21 mouse cellular contexts compared by ENCODE assay signal in the genomic region with DNA sequence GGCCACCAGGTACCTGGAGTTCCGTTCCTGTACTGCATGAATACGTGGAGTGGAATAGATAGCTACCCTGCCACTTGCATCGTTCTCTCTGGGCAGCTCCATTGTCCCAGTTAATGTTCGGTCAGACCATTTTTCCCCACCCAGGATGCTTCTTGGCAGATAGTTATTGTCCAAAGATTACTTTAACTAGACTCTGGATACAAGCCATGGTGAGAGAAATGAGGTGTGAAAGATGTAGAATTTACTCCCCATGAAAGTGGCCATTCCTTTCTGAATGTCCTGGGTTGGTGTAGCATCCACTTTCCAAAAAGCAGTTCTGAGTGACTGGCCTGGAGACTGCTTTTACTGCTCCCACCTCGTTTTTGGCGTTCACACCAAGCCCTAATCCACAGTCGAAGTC. TPM values are rescaled to one million over a fixed set of nuclear protein-coding genes. Genes with fewer than 3 reads are reported as not detected.
"Had no signal": no experiment of that assay in that cellular context is flagged by ENCODE, and none has a peak within 500 bp of the region (broad histone marks: within the 10 kb centered on the region; RNA-seq: fewer than 3 reads in every experiment).

No protein-coding gene starts in this region.

- H3K4me1 ChIP-seq: kidney, embryonic 15.5 days; limb, embryonic 10.5 days; limb, embryonic 13.5 days; liver, embryonic 13.5 days; midbrain, embryonic 10.5 days; midbrain, embryonic 15.5 days; neural tube, embryonic 12.5 days; neural tube, embryonic 15.5 days had no signal

- H3K4me2 ChIP-seq: kidney, embryonic 15.5 days; limb, embryonic 13.5 days; liver, embryonic 13.5 days; lung, embryonic 15.5 days; midbrain, embryonic 15.5 days; neural tube, embryonic 12.5 days; neural tube, embryonic 15.5 days had no signal

- H3K9me3 ChIP-seq: kidney, embryonic 15.5 days; limb, embryonic 10.5 days; limb, embryonic 13.5 days; liver, embryonic 13.5 days; lung, embryonic 15.5 days; megakaryocyte, embryonic 14.5 days; midbrain, embryonic 10.5 days; midbrain, embryonic 15.5 days; neural tube, embryonic 12.5 days; neural tube, embryonic 15.5 days had no signal

- H3K27ac ChIP-seq: kidney, embryonic 15.5 days; limb, embryonic 10.5 days; limb, embryonic 13.5 days; liver, embryonic 13.5 days; lung, embryonic 15.5 days; midbrain, embryonic 10.5 days; midbrain, embryonic 15.5 days; neural tube, embryonic 12.5 days; neural tube, embryonic 15.5 days; stomach, postnatal 0 days had no signal

- DNase-seq: kidney, postnatal 4 days; liver; liver, embryonic 13.5 days; lung, postnatal 36 days; right cerebral cortex, adult 18-20 months; right cerebral cortex, postnatal 14 days; right cerebral cortex, postnatal 4 days; thymus, adult 2 months; thymus, postnatal 14 days; thymus, postnatal 4 days had no signal

- H3K36me3 ChIP-seq: kidney, embryonic 15.5 days; limb, embryonic 10.5 days; limb, embryonic 13.5 days; liver, embryonic 13.5 days; lung, embryonic 15.5 days; midbrain, embryonic 10.5 days; midbrain, embryonic 15.5 days; neural tube, embryonic 12.5 days; neural tube, embryonic 15.5 days had no signal

- ATAC-seq: intestine, postnatal 0 days; midbrain, embryonic 15.5 days had no signal

- H3K27me3 ChIP-seq: kidney, embryonic 15.5 days; limb, embryonic 13.5 days; liver, embryonic 13.5 days; lung, embryonic 15.5 days; megakaryocyte, embryonic 14.5 days; midbrain, embryonic 15.5 days; neural tube, embryonic 12.5 days; neural tube, embryonic 15.5 days had no signal

- H3K4me3 ChIP-seq: kidney, embryonic 15.5 days; limb, embryonic 10.5 days; limb, embryonic 13.5 days; liver, embryonic 13.5 days; lung, embryonic 15.5 days; midbrain, embryonic 10.5 days; midbrain, embryonic 15.5 days; neural tube, embryonic 12.5 days; neural tube, embryonic 15.5 days had no signal

- H3K9ac ChIP-seq: kidney, embryonic 15.5 days; limb, embryonic 13.5 days; liver, embryonic 13.5 days; lung, embryonic 15.5 days; midbrain, embryonic 15.5 days; neural tube, embryonic 12.5 days; neural tube, embryonic 15.5 days had no signal

RNA-seq across cellular contexts. Expression of a gene that starts 50.3 kb away (rescaled TPM):
- polyA plus RNA-seq: midbrain, embryonic 10.5 days had no signal
